Mouse (Mus musculus): Measurements from ENCODE around the gene Ninj2. TPM values are rescaled to one million over a fixed set of nuclear protein-coding genes. Genes with fewer than 3 reads are reported as not detected.

Ninj2 gene
- not detected in 2 replicates for polyA plus RNA-seq (2014; fragmentation: Nextera tagmentation; extraction: Ambion mirVana)

- 65% methylated on average over 11 of the region's 11 CpGs for WGBS
- no peak for ATAC-seq (ENCODE audit: low read depth)
- Histone ChIP-seq H3K4me3 (ENCODE audit: low read depth, low read length) (no peak within 1 kb of the TSS), H3K4me2 (ENCODE audit: low read depth, low read length) (no peak within 1 kb of the TSS), H3K9ac (replicated peaks; ENCODE audit: low read depth, low read length) (no peak within 1 kb of the TSS), H3K4me1 (ENCODE audit: control insufficient read depth, insufficient read depth, low read length) (no peaks in the 10 kb centered on the region), H3K27me3 (ENCODE audit: control insufficient read depth, insufficient read depth, low read length) (no peaks in the 10 kb centered on the region), H3K27ac (ENCODE audit: low read depth, low read length) (no peak within 1 kb of the TSS), H3K36me3 (ENCODE audit: control insufficient read depth, insufficient read depth, low read length) (no peaks in the 10 kb centered on the region), H3K9me3 (ENCODE audit: control insufficient read depth, low read length) (no peaks in the 10 kb centered on the region)
These were observed at the start of gene Ninj2 for GRCm38 (mm10) chr6:120093100-120093499. TSS of gene Ninj2 (plus strand) at chr6:120093350.

- H3K27ac ChIP-seq (ENCODE audit: low read depth, low read length): no peak overlapping the region
- H3K4me3 ChIP-seq (ENCODE audit: low read depth, low read length): no peak overlapping the region
- ATAC-seq (ENCODE audit: low read depth): no peak
- WGBS: 60% methylated on average over 4 of the region's 4 CpGs
- no peaks in the 10 kb centered on the region for H3K9me3 ChIP-seq (ENCODE audit: control insufficient read depth, low read length)
- no peak overlapping the region for H3K9ac ChIP-seq (replicated peaks; ENCODE audit: low read depth, low read length)
- H3K36me3 ChIP-seq (ENCODE audit: control insufficient read depth, insufficient read depth, low read length): no peaks in the 10 kb centered on the region
- H3K4me1 ChIP-seq (ENCODE audit: control insufficient read depth, insufficient read depth, low read length): no peaks in the 10 kb centered on the region
- no peak overlapping the region for H3K4me2 ChIP-seq (ENCODE audit: low read depth, low read length)
- no peaks in the 10 kb centered on the region for H3K27me3 ChIP-seq (ENCODE audit: control insufficient read depth, insufficient read depth, low read length)
These were observed 47.7 kb upstream of the Ninj2 start for GRCm38 (mm10) chr6:120045406-120045805.

GRCm38 (mm10) chr6:120047705-120048292 is 45.4 kb upstream of the Ninj2 start:
- no peak overlapping the region for H3K9ac ChIP-seq (replicated peaks; ENCODE audit: low read depth, low read length)
- H3K4me1 ChIP-seq (ENCODE audit: control insufficient read depth, insufficient read depth, low read length): no peaks in the 10 kb centered on the region
- no peak overlapping the region for H3K27ac ChIP-seq (ENCODE audit: low read depth, low read length)
- H3K4me2 ChIP-seq (ENCODE audit: low read depth, low read length): no peak overlapping the region
- 83% methylated on average over 7 of the region's 7 CpGs for WGBS
- H3K4me3 ChIP-seq (ENCODE audit: low read depth, low read length): no peak overlapping the region
- no peaks in the 10 kb centered on the region for H3K36me3 ChIP-seq (ENCODE audit: control insufficient read depth, insufficient read depth, low read length)
- H3K9me3 ChIP-seq (ENCODE audit: control insufficient read depth, low read length): no peaks in the 10 kb centered on the region
- no peaks in the 10 kb centered on the region for H3K27me3 ChIP-seq (ENCODE audit: control insufficient read depth, insufficient read depth, low read length)
- ATAC-seq (ENCODE audit: low read depth): no peak

DNA sequence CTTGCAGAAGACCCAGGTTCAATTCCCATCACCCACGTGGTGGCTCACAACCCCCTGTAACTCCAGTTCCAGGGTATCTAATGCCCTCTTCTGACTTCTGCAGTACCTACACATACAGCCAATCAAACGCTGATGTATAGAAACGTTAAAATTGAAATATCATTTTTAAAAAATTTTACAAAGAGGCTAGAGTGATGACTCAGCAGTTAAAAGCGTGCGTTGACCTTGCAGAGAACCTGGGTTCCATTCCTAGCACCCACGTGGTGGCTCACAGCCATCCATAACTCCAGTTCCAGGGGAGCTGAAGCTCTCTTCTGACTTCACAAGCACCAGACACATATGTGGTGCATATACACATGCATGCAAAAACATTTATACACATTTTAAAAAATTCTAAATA is 38.7 kb upstream of the Ninj2 start:
- Histone ChIP-seq H3K4me3 (ENCODE audit: low read depth, low read length) (no peak overlapping the region), H3K4me2 (ENCODE audit: low read depth, low read length) (no peak overlapping the region), H3K9me3 (ENCODE audit: control insufficient read depth, low read length) (no peaks in the 10 kb centered on the region), H3K4me1 (ENCODE audit: control insufficient read depth, insufficient read depth, low read length) (no peaks in the 10 kb centered on the region), H3K36me3 (ENCODE audit: control insufficient read depth, insufficient read depth, low read length) (no peaks in the 10 kb centered on the region), H3K27me3 (ENCODE audit: control insufficient read depth, insufficient read depth, low read length) (no peaks in the 10 kb centered on the region), H3K9ac (replicated peaks; ENCODE audit: low read depth, low read length) (no peak overlapping the region), H3K27ac (ENCODE audit: low read depth, low read length) (no peak overlapping the region)
- no peak for ATAC-seq (ENCODE audit: low read depth)
- WGBS: 85% methylated on average over 6 of the region's 6 CpGs

DNA sequence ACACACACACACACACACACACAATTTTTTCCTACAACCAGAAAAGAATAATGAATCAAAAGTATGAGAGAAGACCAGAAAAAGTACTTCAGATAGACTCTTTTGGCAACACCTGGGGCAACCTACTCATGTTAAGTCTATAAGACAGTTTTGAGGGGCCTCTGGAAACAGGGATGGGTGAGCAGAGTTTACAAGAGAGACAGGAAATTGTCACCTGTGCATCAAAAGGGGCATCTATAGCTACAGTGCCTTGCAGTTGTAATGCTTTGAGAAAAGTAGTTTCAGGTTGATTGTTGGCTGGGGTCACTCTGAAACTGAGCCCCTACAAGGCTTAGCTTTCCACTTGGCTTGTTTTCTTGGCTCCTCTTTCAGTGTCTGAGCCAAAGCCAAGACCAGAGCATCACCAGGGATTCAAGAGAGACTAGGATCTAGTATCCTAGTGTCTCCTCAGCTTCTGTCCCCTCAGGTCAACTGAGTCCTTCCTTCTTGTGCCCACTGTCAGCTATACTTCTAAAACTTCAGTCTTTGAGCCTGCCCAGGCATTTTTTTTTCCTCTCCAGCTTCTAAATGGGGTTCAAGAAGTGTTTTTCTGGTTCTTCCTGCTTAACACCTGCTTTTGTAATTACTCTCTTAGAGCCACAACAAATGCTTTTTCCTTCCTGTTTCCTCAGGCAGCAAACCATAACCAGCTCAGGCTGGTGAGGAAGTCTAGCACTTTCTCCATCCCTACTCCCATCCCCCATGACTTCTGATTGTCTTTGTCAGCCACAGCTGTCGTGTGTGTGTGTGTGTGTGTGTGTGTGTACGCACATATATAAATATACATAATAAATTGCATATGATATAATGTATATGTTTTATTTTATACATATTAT is 37.2 kb upstream of the Ninj2 start:
- no peak overlapping the region for H3K4me3 ChIP-seq (ENCODE audit: low read depth, low read length)
- 80% methylated on average over 2 of the region's 2 CpGs for WGBS
- no peaks in the 10 kb centered on the region for H3K4me1 ChIP-seq (ENCODE audit: control insufficient read depth, insufficient read depth, low read length)
- H3K36me3 ChIP-seq (ENCODE audit: control insufficient read depth, insufficient read depth, low read length): no peaks in the 10 kb centered on the region
- no peak for ATAC-seq (ENCODE audit: low read depth)
- H3K27ac ChIP-seq (ENCODE audit: low read depth, low read length): no peak overlapping the region
- no peak overlapping the region for H3K4me2 ChIP-seq (ENCODE audit: low read depth, low read length)
- H3K9ac ChIP-seq (replicated peaks; ENCODE audit: low read depth, low read length): no peak overlapping the region
- H3K9me3 ChIP-seq (ENCODE audit: control insufficient read depth, low read length): no peaks in the 10 kb centered on the region
- H3K27me3 ChIP-seq (ENCODE audit: control insufficient read depth, insufficient read depth, low read length): no peaks in the 10 kb centered on the region

GRCm38 (mm10) chr6:120062934-120063333 is 30.2 kb upstream of the Ninj2 start:
- H3K27me3 ChIP-seq (ENCODE audit: control insufficient read depth, insufficient read depth, low read length): no peaks in the 10 kb centered on the region
- H3K9ac ChIP-seq (replicated peaks; ENCODE audit: low read depth, low read length): no peak overlapping the region
- ATAC-seq (ENCODE audit: low read depth): no peak
- no peak overlapping the region for H3K4me2 ChIP-seq (ENCODE audit: low read depth, low read length)
- no peak overlapping the region for H3K27ac ChIP-seq (ENCODE audit: low read depth, low read length)
- H3K4me3 ChIP-seq (ENCODE audit: low read depth, low read length): no peak overlapping the region
- H3K36me3 ChIP-seq (ENCODE audit: control insufficient read depth, insufficient read depth, low read length): no peaks in the 10 kb centered on the region
- H3K4me1 ChIP-seq (ENCODE audit: control insufficient read depth, insufficient read depth, low read length): no peaks in the 10 kb centered on the region
- H3K9me3 ChIP-seq (ENCODE audit: control insufficient read depth, low read length): no peaks in the 10 kb centered on the region
- 84% methylated on average over 5 of the region's 5 CpGs for WGBS

DNA sequence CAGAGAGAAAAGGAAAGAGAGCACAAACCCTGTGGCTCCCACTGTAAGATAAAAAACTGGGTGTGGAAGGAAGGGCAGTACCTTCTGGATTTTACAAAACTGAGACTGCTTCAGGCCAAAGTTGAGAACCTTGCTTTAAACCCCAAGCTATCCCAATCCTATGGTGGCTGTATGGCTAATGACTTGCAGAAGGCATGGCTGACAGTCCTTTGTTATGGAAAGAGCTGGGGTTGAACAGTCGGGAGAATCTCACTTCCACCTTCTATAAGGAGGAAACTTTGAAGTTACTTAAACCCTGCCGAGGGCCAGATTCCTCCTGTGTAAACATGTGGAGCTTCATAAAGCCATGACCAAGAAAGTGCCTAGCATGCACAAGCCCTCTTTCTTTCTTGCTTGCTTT is 28.5 kb upstream of the Ninj2 start:
- 22% methylated on average over 2 of the region's 2 CpGs for WGBS
- H3K4me1 ChIP-seq (ENCODE audit: control insufficient read depth, insufficient read depth, low read length): no peaks in the 10 kb centered on the region
- no peak for ATAC-seq (ENCODE audit: low read depth)
- H3K4me2 ChIP-seq (ENCODE audit: low read depth, low read length): no peak overlapping the region
- no peak overlapping the region for H3K9ac ChIP-seq (replicated peaks; ENCODE audit: low read depth, low read length)
- H3K9me3 ChIP-seq (ENCODE audit: control insufficient read depth, low read length): no peaks in the 10 kb centered on the region
- H3K27ac ChIP-seq (ENCODE audit: low read depth, low read length): no peak overlapping the region
- no peak overlapping the region for H3K4me3 ChIP-seq (ENCODE audit: low read depth, low read length)
- H3K27me3 ChIP-seq (ENCODE audit: control insufficient read depth, insufficient read depth, low read length): no peaks in the 10 kb centered on the region
- no peaks in the 10 kb centered on the region for H3K36me3 ChIP-seq (ENCODE audit: control insufficient read depth, insufficient read depth, low read length)

- Histone ChIP-seq H3K9ac (replicated peaks; ENCODE audit: low read depth, low read length) (no peak overlapping the region), H3K27me3 (ENCODE audit: control insufficient read depth, insufficient read depth, low read length) (no peaks in the 10 kb centered on the region), H3K4me3 (ENCODE audit: low read depth, low read length) (no peak overlapping the region), H3K36me3 (ENCODE audit: control insufficient read depth, insufficient read depth, low read length) (no peaks in the 10 kb centered on the region), H3K4me2 (ENCODE audit: low read depth, low read length) (no peak overlapping the region), H3K27ac (ENCODE audit: low read depth, low read length) (no peak overlapping the region), H3K4me1 (ENCODE audit: control insufficient read depth, insufficient read depth, low read length) (no peaks in the 10 kb centered on the region), H3K9me3 (ENCODE audit: control insufficient read depth, low read length) (no peaks in the 10 kb centered on the region)
- 78% methylated on average over 6 of the region's 6 CpGs for WGBS
- ATAC-seq (ENCODE audit: low read depth): no peak
These were observed 27.5 kb upstream of the Ninj2 start for GRCm38 (mm10) chr6:120065552-120066177.

DNA sequence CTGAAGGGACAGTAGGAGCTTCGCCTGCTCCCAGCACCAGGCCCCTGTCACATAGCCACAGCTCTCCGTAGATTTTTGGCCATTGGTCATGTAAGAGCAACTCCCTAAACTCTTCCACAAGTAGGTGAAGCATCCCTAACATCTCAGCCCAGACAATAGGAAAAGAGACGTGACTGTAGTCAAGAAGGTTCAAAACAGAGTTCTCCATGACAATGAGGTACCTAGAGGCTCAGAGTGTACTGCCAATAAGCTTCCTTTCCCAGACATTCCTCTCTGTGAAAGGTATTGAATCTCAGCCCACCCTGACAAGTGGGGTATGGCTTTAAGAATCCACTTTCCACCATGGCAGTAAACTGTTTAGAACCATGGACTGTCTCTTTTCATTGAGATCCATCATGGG is 23.6 kb upstream of the Ninj2 start:
- Histone ChIP-seq H3K9ac (replicated peaks; ENCODE audit: low read depth, low read length) (no peak overlapping the region), H3K36me3 (ENCODE audit: control insufficient read depth, insufficient read depth, low read length) (no peaks in the 10 kb centered on the region), H3K27me3 (ENCODE audit: control insufficient read depth, insufficient read depth, low read length) (no peaks in the 10 kb centered on the region), H3K4me1 (ENCODE audit: control insufficient read depth, insufficient read depth, low read length) (no peaks in the 10 kb centered on the region), H3K27ac (ENCODE audit: low read depth, low read length) (no peak overlapping the region), H3K4me3 (ENCODE audit: low read depth, low read length) (no peak overlapping the region), H3K4me2 (ENCODE audit: low read depth, low read length) (no peak overlapping the region), H3K9me3 (ENCODE audit: control insufficient read depth, low read length) (no peaks in the 10 kb centered on the region)
- no peak for ATAC-seq (ENCODE audit: low read depth)
- WGBS: 90% methylated on average over 3 of the region's 3 CpGs

Data from neural tube, embryonic 14.5 days (tissue).